Mouse (Mus musculus): Measurements from ENCODE around the gene Pcsk1n.

DNA sequence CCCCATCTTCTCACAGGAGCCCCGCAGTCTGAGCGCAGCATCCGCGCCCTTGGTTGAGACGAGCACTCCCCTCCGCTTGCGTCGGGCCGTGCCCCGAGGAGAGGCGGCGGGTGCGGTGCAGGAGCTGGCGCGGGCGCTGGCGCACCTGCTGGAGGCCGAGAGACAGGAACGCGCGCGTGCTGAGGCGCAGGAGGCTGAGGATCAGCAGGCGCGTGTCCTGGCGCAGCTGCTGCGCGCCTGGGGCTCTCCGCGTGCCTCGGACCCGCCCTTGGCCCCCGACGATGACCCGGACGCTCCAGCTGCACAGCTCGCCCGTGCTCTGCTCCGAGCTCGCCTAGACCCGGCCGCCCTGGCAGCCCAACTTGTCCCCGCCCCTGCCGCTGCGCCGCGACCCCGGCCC, 2.4 kb downstream of the Pcsk1n start:
- TF ChIP-seq GATA1 (IDR thresholded peaks at IDR 0.05; ENCODE audit: borderline replicate concordance, low read length) = no peak
- no peak for TF ChIP-seq FLI1 (IDR thresholded peaks at IDR 0.05; ENCODE audit: low read length)
